Mouse (Mus musculus): Measurements from ENCODE around the gene Irf1. TPM values are rescaled to one million over a fixed set of nuclear protein-coding genes. Genes with fewer than 3 reads are reported as not detected.

The Irf1 gene
- polyA plus RNA-seq, 1 experiment: 3.4 TPM

- no peak for TF ChIP-seq POLR2A (IDR thresholded peaks at IDR 0.05; ENCODE audit: borderline replicate concordance, extremely low read depth, insufficient read depth, insufficient read length, poor library complexity, severe bottlenecking)
- no peak for TF ChIP-seq CTCF (IDR thresholded peaks at IDR 0.05; ENCODE audit: borderline replicate concordance, extremely low read depth, insufficient read depth, insufficient read length)
- DNase-seq (ENCODE audit: low read depth): no peak
These were observed 30.2 kb downstream of the Irf1 start for GRCm38 (mm10) chr11:53800036-53800435.

DNA sequence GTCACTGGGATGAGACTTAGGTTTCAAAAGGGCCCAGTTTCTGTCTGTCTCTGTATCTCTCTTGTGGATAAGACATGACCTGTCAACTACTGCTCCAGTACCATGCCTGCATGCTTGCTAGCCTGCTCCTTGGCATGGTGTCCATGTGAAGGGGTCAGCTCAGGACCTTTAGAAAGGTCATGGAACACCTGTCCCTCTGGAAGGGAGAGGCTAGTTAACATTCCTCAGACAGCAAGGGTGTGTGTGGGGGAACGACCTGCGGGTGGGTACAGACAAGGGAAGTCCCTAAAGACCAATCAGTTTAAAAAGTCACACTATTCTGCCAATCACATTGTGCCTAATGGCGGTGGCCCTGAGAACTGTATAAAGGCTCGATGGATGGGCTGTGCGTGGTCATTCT lies 31.2 kb downstream of the Irf1 start:
- no peak for TF ChIP-seq POLR2A (IDR thresholded peaks at IDR 0.05; ENCODE audit: borderline replicate concordance, extremely low read depth, insufficient read depth, insufficient read length, poor library complexity, severe bottlenecking)
- TF ChIP-seq CTCF (IDR thresholded peaks at IDR 0.05; ENCODE audit: borderline replicate concordance, extremely low read depth, insufficient read depth, insufficient read length): no peak
- DNase-seq (ENCODE audit: low read depth): no peak

- no peak for DNase-seq (ENCODE audit: low read depth)
These were observed 33.3 kb downstream of the Irf1 start for GRCm38 (mm10) chr11:53803093-53803492.

DNA sequence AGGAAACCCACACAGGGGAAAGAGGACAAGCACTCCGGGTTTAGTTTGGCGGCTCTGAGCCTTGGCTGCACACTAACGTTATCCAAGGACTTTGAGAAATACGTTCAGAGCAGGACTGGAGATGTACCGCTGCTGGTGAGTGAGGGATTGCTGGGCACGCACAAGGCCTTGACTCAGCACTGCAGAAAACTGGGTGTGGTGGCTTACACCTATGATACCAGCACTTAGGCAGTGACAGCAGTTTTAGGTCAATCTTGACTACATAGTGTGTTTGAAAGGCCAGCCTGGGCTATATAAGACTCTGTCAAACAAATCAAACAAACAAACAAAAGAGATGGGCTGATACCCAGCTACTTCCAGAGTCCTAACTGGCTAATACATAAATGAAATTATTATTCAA lies 33.7 kb downstream of the Irf1 start:
- no peak for DNase-seq (ENCODE audit: low read depth)
- no peak for TF ChIP-seq POLR2A (IDR thresholded peaks at IDR 0.05; ENCODE audit: borderline replicate concordance, extremely low read depth, insufficient read depth, insufficient read length, poor library complexity, severe bottlenecking)
- no peak for TF ChIP-seq CTCF (IDR thresholded peaks at IDR 0.05; ENCODE audit: borderline replicate concordance, extremely low read depth, insufficient read depth, insufficient read length)

More at GRCm38 (mm10) chr11:53803093-53803492, 33.3 kb downstream of the Irf1 start:
- no peak for TF ChIP-seq CTCF (IDR thresholded peaks at IDR 0.05; ENCODE audit: borderline replicate concordance, extremely low read depth, insufficient read depth, insufficient read length)
- no peak for TF ChIP-seq POLR2A (IDR thresholded peaks at IDR 0.05; ENCODE audit: borderline replicate concordance, extremely low read depth, insufficient read depth, insufficient read length, poor library complexity, severe bottlenecking)

- no peak for DNase-seq (ENCODE audit: low read depth)
- TF ChIP-seq POLR2A (IDR thresholded peaks at IDR 0.05; ENCODE audit: borderline replicate concordance, extremely low read depth, insufficient read depth, insufficient read length, poor library complexity, severe bottlenecking) (no peak), CTCF (IDR thresholded peaks at IDR 0.05; ENCODE audit: borderline replicate concordance, extremely low read depth, insufficient read depth, insufficient read length) (no peak)
These were observed 34.9 kb downstream of the Irf1 start for GRCm38 (mm10) chr11:53804569-53805344.

GRCm38 (mm10) chr11:53805786-53806185 lies 36.0 kb downstream of the Irf1 start:
- TF ChIP-seq POLR2A (IDR thresholded peaks at IDR 0.05; ENCODE audit: borderline replicate concordance, extremely low read depth, insufficient read depth, insufficient read length, poor library complexity, severe bottlenecking) (no peak), CTCF (IDR thresholded peaks at IDR 0.05; ENCODE audit: borderline replicate concordance, extremely low read depth, insufficient read depth, insufficient read length) (no peak)
- DNase-seq (ENCODE audit: low read depth): no peak

GRCm38 (mm10) chr11:53809354-53809753 lies 39.5 kb downstream of the Irf1 start:
- TF ChIP-seq CTCF (IDR thresholded peaks at IDR 0.05; ENCODE audit: borderline replicate concordance, extremely low read depth, insufficient read depth, insufficient read length) (no peak), POLR2A (IDR thresholded peaks at IDR 0.05; ENCODE audit: borderline replicate concordance, extremely low read depth, insufficient read depth, insufficient read length, poor library complexity, severe bottlenecking) (no peak)
- DNase-seq (ENCODE audit: low read depth): no peak

- TF ChIP-seq POLR2A (IDR thresholded peaks at IDR 0.05; ENCODE audit: borderline replicate concordance, extremely low read depth, insufficient read depth, insufficient read length, poor library complexity, severe bottlenecking) (no peak), CTCF (IDR thresholded peaks at IDR 0.05; ENCODE audit: borderline replicate concordance, extremely low read depth, insufficient read depth, insufficient read length) (no peak)
- DNase-seq (ENCODE audit: low read depth): no peak
These were observed 40.3 kb downstream of the Irf1 start for GRCm38 (mm10) chr11:53810156-53810555.

DNA sequence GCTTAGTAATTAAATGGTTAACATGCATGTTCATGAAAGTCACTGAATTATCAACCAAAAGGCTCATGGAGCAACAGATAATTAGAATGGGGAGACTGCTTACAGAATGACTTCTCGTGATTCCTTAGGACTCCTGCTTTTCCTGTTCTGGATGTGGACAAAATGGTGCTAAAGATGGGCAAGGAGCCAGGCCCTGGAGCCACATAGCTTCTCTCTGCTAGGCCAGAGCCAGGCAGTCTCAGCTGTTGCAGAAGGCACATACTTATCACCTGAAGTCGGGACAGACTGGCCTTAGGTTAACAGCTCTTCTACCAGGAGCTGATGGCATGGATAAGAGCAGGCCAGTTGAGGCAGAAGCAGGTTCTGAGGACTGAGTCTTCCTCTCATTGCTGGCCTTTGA lies 40.9 kb downstream of the Irf1 start:
- no peak for DNase-seq (ENCODE audit: low read depth)
- no peak for TF ChIP-seq CTCF (IDR thresholded peaks at IDR 0.05; ENCODE audit: borderline replicate concordance, extremely low read depth, insufficient read depth, insufficient read length)

DNA sequence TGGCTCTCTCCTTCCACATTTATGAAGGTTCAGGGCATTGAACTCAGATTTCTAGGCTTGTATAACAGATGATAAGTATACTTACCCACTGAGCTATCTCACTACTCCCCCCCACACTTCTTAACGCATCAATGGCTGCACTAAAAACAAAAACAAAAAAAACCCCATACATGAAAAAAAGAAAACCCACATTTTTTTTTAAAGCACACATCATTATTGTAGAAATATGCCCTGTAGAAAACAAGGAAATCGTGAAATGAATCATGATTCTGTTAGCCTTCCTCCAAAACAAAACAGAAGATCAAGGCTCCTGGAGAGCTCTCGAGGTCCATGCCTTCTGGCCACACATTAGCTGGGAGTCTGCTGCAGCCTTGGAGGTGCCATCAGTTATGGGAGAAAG lies 41.5 kb downstream of the Irf1 start:
- DNase-seq (ENCODE audit: low read depth): no peak
- TF ChIP-seq POLR2A (IDR thresholded peaks at IDR 0.05; ENCODE audit: borderline replicate concordance, extremely low read depth, insufficient read depth, insufficient read length, poor library complexity, severe bottlenecking) (no peak), CTCF (IDR thresholded peaks at IDR 0.05; ENCODE audit: borderline replicate concordance, extremely low read depth, insufficient read depth, insufficient read length) (no peak)

- DNase-seq (ENCODE audit: low read depth): no peak
- TF ChIP-seq POLR2A (IDR thresholded peaks at IDR 0.05; ENCODE audit: borderline replicate concordance, extremely low read depth, insufficient read depth, insufficient read length, poor library complexity, severe bottlenecking) (no peak), CTCF (IDR thresholded peaks at IDR 0.05; ENCODE audit: borderline replicate concordance, extremely low read depth, insufficient read depth, insufficient read length) (no peak)
These were observed 43.4 kb downstream of the Irf1 start for GRCm38 (mm10) chr11:53813001-53813868.
